Mouse (Mus musculus): ENCODE measurements around the gene H2al1e. TPM values are rescaled to one million over a fixed set of nuclear protein-coding genes. Genes with fewer than 3 reads are reported as not detected.

The H2al1e gene
- polyA plus RNA-seq, 1 experiment from 2014 or later: not detected

Other genes starting within 250 kb of the H2al1e start
- gene H2al1a, start 12.7 kb upstream of the H2al1e start, polyA plus RNA-seq (2016; fragmentation: Nextera tagmentation; extraction: Ambion mirVana): not detected in 2 replicates
- gene H2al1b, start 9.5 kb upstream of the H2al1e start, polyA plus RNA-seq (2016; fragmentation: Nextera tagmentation; extraction: Ambion mirVana): not detected in 2 replicates
- gene H2al1c, start 6.3 kb upstream of the H2al1e start, polyA plus RNA-seq (2016; fragmentation: Nextera tagmentation; extraction: Ambion mirVana): not detected in 2 replicates
- not detected in 2 replicates for gene H2al1d, start 3.1 kb upstream of the H2al1e start, polyA plus RNA-seq (2016; fragmentation: Nextera tagmentation; extraction: Ambion mirVana)
- not detected in 2 replicates for gene H2al1f, start 3.2 kb downstream of the H2al1e start, polyA plus RNA-seq (2016; fragmentation: Nextera tagmentation; extraction: Ambion mirVana)
- not detected in 2 replicates for gene H2al1g, start 6.3 kb downstream of the H2al1e start, polyA plus RNA-seq (2016; fragmentation: Nextera tagmentation; extraction: Ambion mirVana)
- not detected in 2 replicates for gene H2al1h, start 9.6 kb downstream of the H2al1e start, polyA plus RNA-seq (2016; fragmentation: Nextera tagmentation; extraction: Ambion mirVana)
- gene H2al1i, start 12.7 kb downstream of the H2al1e start, polyA plus RNA-seq (2016; fragmentation: Nextera tagmentation; extraction: Ambion mirVana): not detected in 2 replicates
- gene H2al1j, start 15.9 kb downstream of the H2al1e start, polyA plus RNA-seq (2016; fragmentation: Nextera tagmentation; extraction: Ambion mirVana): not detected in 2 replicates